Mouse (Mus musculus) kidney, embryonic 15.5 days (tissue): ENCODE data around the gene Mycbpap. TPM values are rescaled to one million over a fixed set of nuclear protein-coding genes. Genes with fewer than 3 reads are reported as not detected.

Source experiments
- ATAC-seq: fragments of 200-750 bp; cut with Nextera tagmentation; replicated peaks from 2 replicates; pipeline ENCODE4 v1.8.0; 2017; ENCODE audit warnings: moderate TSS enrichment; ENCODE audit not compliant: low FRiP score
- H3K27ac ChIP-seq: fragments of 300-500 bp; sonication (generic); 2 replicates; pipeline ENCODE4 v1.5.1; 2015; ENCODE audit warnings: mild to moderate bottlenecking, inconsistent platforms
- H3K27me3 ChIP-seq: fragments of 300-500 bp; sonication (generic); 2 replicates; pipeline ENCODE4 v1.6.1; 2015; ENCODE audit warnings: inconsistent platforms
- H3K36me3 ChIP-seq: fragments of 300-500 bp; sonication (generic); 2 replicates; pipeline ENCODE4 v1.6.1; 2015; ENCODE audit warnings: inconsistent platforms
- H3K4me1 ChIP-seq: fragments of 300-500 bp; sonication (generic); 2 replicates; pipeline ENCODE4 v1.6.1; 2015; ENCODE audit warnings: inconsistent platforms
- H3K4me2 ChIP-seq: fragments of 300-500 bp; sonication (generic); 2 replicates; pipeline ENCODE4 v1.6.1; 2015; ENCODE audit warnings: moderate library complexity, mild to moderate bottlenecking, inconsistent platforms
- H3K4me3 ChIP-seq: fragments of 300-500 bp; sonication (generic); replicated peaks from 2 replicates; pipeline ENCODE4 v1.5.1; 2015; ENCODE audit warnings: mild to moderate bottlenecking, inconsistent platforms
- H3K9ac ChIP-seq: fragments of 300-500 bp; sonication (generic); 2 replicates; pipeline ENCODE4 v1.6.1; 2015; ENCODE audit warnings: mild to moderate bottlenecking, inconsistent platforms
- H3K9me3 ChIP-seq: fragments of 300-500 bp; sonication (generic); replicated peaks from 2 replicates; pipeline ENCODE4 v1.6.1; 2016; ENCODE audit warnings: inconsistent platforms
- WGBS: fragments of 180-500 bp; shearing (Covaris S2); methylation state at CpG from one replicate; pipeline ENCODE4 v1.1.7; 2015; ENCODE audit warnings: mixed read lengths; 5-methylcytosine and 5-hydroxymethylcytosine counted together
- polyA plus RNA-seq: library from polyadenylated mRNA; unstranded; fragments of >200 nt; fragmentation: Nextera tagmentation; extraction: Ambion mirVana; gene quantifications from 2 replicates; pipeline ENCODE4 v1.2.1, GENCODE M21; 2015

The Mycbpap gene
- polyA plus RNA-seq, 1 experiment from 2014 or later, result 3.6 TPM

DNA sequence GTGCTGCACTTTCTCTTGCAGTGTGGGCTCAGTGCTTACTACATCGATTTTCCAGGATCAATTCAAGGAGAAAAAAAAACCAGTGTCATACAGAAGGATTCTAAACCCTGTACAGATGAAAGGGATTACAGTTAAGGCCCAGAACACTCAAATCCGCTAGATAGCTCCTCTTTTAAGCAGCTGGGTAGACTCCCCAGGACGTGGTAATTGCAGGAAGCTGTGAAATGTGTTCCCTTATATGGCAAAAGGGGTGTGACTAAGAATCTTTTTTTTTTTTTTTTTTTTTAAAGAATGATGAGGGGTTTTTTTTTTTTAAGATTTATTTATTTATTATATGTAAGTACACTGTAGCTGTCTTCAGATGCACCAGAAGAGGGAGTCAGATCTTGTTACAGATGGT, 7.3 kb upstream of the Mycbpap start:
- Histone ChIP-seq H3K4me2 (no peak overlapping the region), H3K36me3 (no peaks in the 10 kb centered on the region), H3K4me1 (peaks cover 29% of the 10 kb centered on the region), H3K27ac (no peak overlapping the region), H3K9me3 (no peaks in the 10 kb centered on the region), H3K27me3 (no peaks in the 10 kb centered on the region), H3K4me3 (no peak overlapping the region), H3K9ac (no peak overlapping the region)
- no peak for ATAC-seq
- WGBS, result 60% methylated on average over 3 of the region's 3 CpGs

- H3K4me3 ChIP-seq, result no peak overlapping the region
- no peaks in the 10 kb centered on the region for H3K27me3 ChIP-seq
- ATAC-seq, result peak; percentile 72
- H3K9me3 ChIP-seq, result no peaks in the 10 kb centered on the region
- no peak overlapping the region for H3K4me2 ChIP-seq
- peak overlapping the region; percentile 57 for H3K27ac ChIP-seq
- H3K36me3 ChIP-seq, result no peaks in the 10 kb centered on the region
- peaks cover 40% of the 10 kb centered on the region for H3K4me1 ChIP-seq
- 26% methylated on average over 9 of the region's 9 CpGs for WGBS
- no peak overlapping the region for H3K9ac ChIP-seq
Measured at GRCm38 (mm10) chr11:94526171-94526879, 4.8 kb upstream of the Mycbpap start.

DNA sequence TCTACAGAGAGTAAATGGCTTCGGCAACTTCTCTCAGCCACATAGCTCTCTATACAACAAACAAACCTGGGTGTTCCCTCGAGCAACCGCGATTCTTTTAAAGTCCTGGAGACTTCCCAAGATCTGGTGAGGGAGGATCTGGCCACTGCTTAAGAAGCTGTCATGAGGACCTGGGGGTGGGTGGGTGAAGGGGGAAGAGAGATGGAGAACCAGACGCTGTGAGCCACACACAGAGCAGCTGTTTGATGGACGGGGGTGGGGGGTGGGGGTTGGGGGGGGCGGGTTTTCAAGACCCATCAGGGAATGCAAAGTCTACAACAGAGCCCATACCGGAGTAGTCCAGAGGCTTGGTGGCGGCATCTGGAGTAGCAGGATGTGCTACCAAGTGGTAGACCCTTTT, 8.1 kb downstream of the Mycbpap start:
- Histone ChIP-seq H3K9me3 (no peaks in the 10 kb centered on the region), H3K4me3 (no peak overlapping the region), H3K27me3 (no peaks in the 10 kb centered on the region), H3K36me3 (no peaks in the 10 kb centered on the region), H3K4me1 (peaks cover 38% of the 10 kb centered on the region), H3K27ac (no peak overlapping the region), H3K9ac (no peak overlapping the region), H3K4me2 (no peak overlapping the region)
- ATAC-seq, result no peak
- WGBS, result 45% methylated on average over 9 of the region's 9 CpGs

DNA sequence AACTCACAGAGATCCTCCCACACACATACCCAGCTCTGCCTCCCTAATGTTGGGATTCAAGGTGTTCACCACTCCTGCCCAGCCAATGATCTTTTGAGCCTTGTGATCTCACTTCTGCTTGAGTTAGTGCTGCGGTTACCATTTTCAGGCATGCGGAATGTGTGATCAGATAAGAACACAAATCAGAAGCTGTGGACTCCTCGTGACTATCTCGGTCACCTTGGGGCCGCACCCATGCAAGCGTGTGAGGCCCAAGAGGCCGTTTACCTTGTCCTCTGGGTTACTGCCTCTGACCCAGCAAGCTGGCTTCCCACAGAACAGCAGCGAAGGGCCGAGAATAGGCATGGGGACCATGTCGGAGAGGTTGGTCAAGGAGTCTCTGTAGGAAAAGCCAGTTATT, 12.6 kb downstream of the Mycbpap start:
- H3K27ac ChIP-seq, result peak overlapping the region; percentile 66
- no peaks in the 10 kb centered on the region for H3K36me3 ChIP-seq
- 74% methylated on average over 10 of the region's 10 CpGs for WGBS
- H3K4me1 ChIP-seq, result peaks cover 32% of the 10 kb centered on the region
- H3K4me2 ChIP-seq, result no peak overlapping the region
- no peaks in the 10 kb centered on the region for H3K9me3 ChIP-seq
- no peak overlapping the region for H3K4me3 ChIP-seq
- H3K9ac ChIP-seq, result no peak overlapping the region
- no peak for ATAC-seq
- peaks cover 7% of the 10 kb centered on the region; the same call in 1 of the 2 replicates for H3K27me3 ChIP-seq

GRCm38 (mm10) chr11:94501482-94501881, 20.1 kb downstream of the Mycbpap start:
- no peak for ATAC-seq
- Histone ChIP-seq H3K4me3 (no peak overlapping the region), H3K36me3 (no peaks in the 10 kb centered on the region), H3K4me2 (no peak overlapping the region), H3K27ac (no peak overlapping the region), H3K9me3 (no peaks in the 10 kb centered on the region), H3K27me3 (no peaks in the 10 kb centered on the region), H3K4me1 (peaks cover 44% of the 10 kb centered on the region), H3K9ac (no peak overlapping the region)
- 91% methylated on average over 8 of the region's 8 CpGs for WGBS

- Histone ChIP-seq H3K27me3 (no peaks in the 10 kb centered on the region), H3K4me1 (peaks cover 54% of the 10 kb centered on the region), H3K27ac (peak overlapping the region; percentile 94), H3K9me3 (no peaks in the 10 kb centered on the region), H3K36me3 (0 out of 2 replicates have a peak, but pooled peaks cover 7% of the 10 kb centered on the region), H3K4me2 (peak overlapping the region; percentile 74), H3K9ac (peak overlapping the region; percentile 52; the same call in 1 of the 2 replicates), H3K4me3 (peak overlapping the region; percentile 51)
- WGBS, result 19% methylated on average over 8 of the region's 8 CpGs
- ATAC-seq, result no peak; the same call in 1 of the 2 replicates
Measured at GRCm38 (mm10) chr11:94500362-94500761, 21.2 kb downstream of the Mycbpap start.

DNA sequence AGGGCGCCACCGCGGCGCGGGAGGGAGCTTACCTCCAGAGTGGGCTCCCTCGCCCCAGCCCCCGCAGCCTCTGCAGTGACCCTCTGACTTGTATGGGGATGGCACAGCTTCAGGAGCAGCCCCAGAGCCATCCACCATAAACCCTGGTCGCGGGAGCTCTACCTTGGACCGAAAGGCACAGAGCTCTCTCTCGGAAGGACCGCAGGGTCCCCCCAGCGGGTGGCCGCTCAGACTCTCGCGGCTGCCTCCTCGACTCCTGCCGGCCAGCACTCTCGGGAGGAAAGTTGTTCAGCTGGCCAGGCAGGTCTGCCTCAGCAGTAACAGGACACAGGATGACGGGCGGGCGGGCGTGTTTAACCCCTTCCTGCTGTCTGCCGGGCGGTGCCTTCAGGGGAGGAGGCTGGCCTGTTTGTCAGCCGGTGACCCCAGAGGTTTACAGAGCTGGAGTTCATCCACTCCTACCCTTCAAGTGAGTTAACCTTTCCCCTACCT, 21.8 kb downstream of the Mycbpap start, which contains the start of gene Epn3:
Epn3 (minus strand) TSS at position 314 of the 492 bp plus-strand sequence.
- no peaks in the 10 kb centered on the region for H3K27me3 ChIP-seq
- peak within 1 kb of the TSS; percentile 51 for H3K4me3 ChIP-seq
- peak within 1 kb of the TSS; percentile 52 for H3K9ac ChIP-seq
- under 1% methylated on average over 25 of the region's 26 CpGs for WGBS
- peaks cover 10% of the 10 kb centered on the region; the same call in 1 of the 2 replicates for H3K36me3 ChIP-seq
- ATAC-seq, result peak; percentile 59
- H3K4me1 ChIP-seq, result peaks cover 60% of the 10 kb centered on the region
- H3K27ac ChIP-seq, result peak within 1 kb of the TSS; percentile 94
- H3K9me3 ChIP-seq, result no peaks in the 10 kb centered on the region
- H3K4me2 ChIP-seq, result peak within 1 kb of the TSS; percentile 74

DNA sequence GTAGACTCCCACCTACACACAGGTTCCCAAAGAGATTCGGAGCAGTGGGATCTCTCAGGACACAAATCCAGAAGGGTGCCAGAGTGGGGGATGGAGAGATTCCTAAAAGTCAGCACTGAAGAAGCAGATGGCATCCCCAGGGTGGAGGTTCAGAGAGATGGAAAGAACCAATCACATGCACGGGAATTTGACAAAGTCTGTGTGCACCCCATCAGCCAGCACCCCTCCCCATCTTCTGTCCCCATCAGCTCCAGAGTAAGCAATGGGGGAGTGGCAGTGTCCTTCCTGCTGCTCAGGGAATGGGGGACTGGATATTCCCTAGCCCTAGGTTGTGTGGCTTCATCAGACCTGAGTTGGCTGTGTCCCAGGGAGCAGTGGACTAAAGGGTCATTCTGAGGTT, 22.5 kb downstream of the Mycbpap start:
- H3K4me1 ChIP-seq, result peaks cover 60% of the 10 kb centered on the region
- H3K4me2 ChIP-seq, result peak overlapping the region; percentile 74
- peak overlapping the region; percentile 52 for H3K9ac ChIP-seq
- peaks cover under 1% of the 10 kb centered on the region; the same call in 1 of the 2 replicates for H3K27me3 ChIP-seq
- 2% methylated on average over 2 of the region's 2 CpGs for WGBS
- peak overlapping the region; percentile 51 for H3K4me3 ChIP-seq
- H3K36me3 ChIP-seq, result peaks cover 11% of the 10 kb centered on the region
- peak overlapping the region; percentile 94 for H3K27ac ChIP-seq
- no peaks in the 10 kb centered on the region for H3K9me3 ChIP-seq
- peak; percentile 28; the same call in 1 of the 2 replicates for ATAC-seq

GRCm38 (mm10) chr11:94498093-94498996, 23.2 kb downstream of the Mycbpap start:
- H3K4me1 ChIP-seq, result peaks cover 60% of the 10 kb centered on the region
- H3K27ac ChIP-seq, result peak overlapping the region; percentile 94
- WGBS, result 16% methylated on average over 19 of the region's 19 CpGs
- peak; percentile 33 for ATAC-seq
- H3K27me3 ChIP-seq, result peaks cover 4% of the 10 kb centered on the region; the same call in 1 of the 2 replicates
- H3K9ac ChIP-seq, result peak overlapping the region; percentile 52
- peak overlapping the region; percentile 51 for H3K4me3 ChIP-seq
- peaks cover 11% of the 10 kb centered on the region for H3K36me3 ChIP-seq
- no peaks in the 10 kb centered on the region for H3K9me3 ChIP-seq
- peak overlapping the region; percentile 74 for H3K4me2 ChIP-seq

DNA sequence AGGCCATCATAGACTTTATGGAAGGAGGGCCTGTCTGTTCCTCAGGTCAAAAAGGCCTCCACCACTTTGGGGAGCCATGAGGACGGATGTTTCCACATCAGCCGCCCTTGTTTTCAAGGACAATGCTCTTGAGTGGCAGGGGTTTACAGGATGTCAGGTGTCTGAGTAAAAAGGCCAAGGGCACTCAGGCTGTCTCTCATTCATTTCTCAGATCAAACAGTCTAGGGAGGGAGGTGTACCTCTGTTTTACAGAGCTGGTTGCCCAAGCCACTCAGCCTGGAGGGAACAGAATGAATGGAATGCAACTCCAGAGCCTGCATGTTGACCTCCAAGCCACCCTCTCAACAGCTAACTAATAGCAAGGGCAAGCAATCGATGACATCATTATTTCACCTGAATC, 26.1 kb downstream of the Mycbpap start:
- H3K9ac ChIP-seq, result no peak overlapping the region
- no peak for ATAC-seq
- H3K27ac ChIP-seq, result no peak overlapping the region
- 84% methylated on average over 3 of the region's 3 CpGs for WGBS
- H3K36me3 ChIP-seq, result peaks cover 11% of the 10 kb centered on the region
- H3K4me1 ChIP-seq, result peaks cover 69% of the 10 kb centered on the region
- H3K9me3 ChIP-seq, result no peaks in the 10 kb centered on the region
- no peak overlapping the region for H3K4me2 ChIP-seq
- H3K27me3 ChIP-seq, result peaks cover 20% of the 10 kb centered on the region
- H3K4me3 ChIP-seq, result no peak overlapping the region

GRCm38 (mm10) chr11:94491749-94492099, 29.8 kb downstream of the Mycbpap start:
- Histone ChIP-seq H3K9me3 (no peaks in the 10 kb centered on the region), H3K4me2 (peak overlapping the region; percentile 83), H3K27ac (no peak overlapping the region), H3K27me3 (peaks cover 40% of the 10 kb centered on the region), H3K4me3 (peak overlapping the region; percentile 48), H3K4me1 (peaks cover 43% of the 10 kb centered on the region), H3K36me3 (peaks cover 11% of the 10 kb centered on the region), H3K9ac (no peak overlapping the region)
- 69% methylated on average over 7 of the region's 7 CpGs for WGBS
- no peak for ATAC-seq
